Mouse (Mus musculus) kidney, embryonic 14.5 days (tissue): ENCODE measurements around the gene Nphs1. TPM values are rescaled to one million over a fixed set of nuclear protein-coding genes. Genes with fewer than 3 reads are reported as not detected.

ENCODE experiments used
- ATAC-seq: fragments of 200-750 bp; cut with Nextera tagmentation; 2 replicates; pipeline ENCODE4 v1.8.0; 2017; ENCODE audit warnings: moderate number of reproducible peaks, mild to moderate bottlenecking, moderate TSS enrichment, moderate library complexity; ENCODE audit not compliant: low FRiP score, low TSS enrichment
- H3K27ac ChIP-seq: fragments of 300-500 bp; sonication (generic); 2 replicates; pipeline ENCODE4 v1.5.1; 2014; ENCODE audit warnings: low read depth, mild to moderate bottlenecking, low read length, moderate library complexity, mixed read lengths
- H3K27me3 ChIP-seq: fragments of 300-500 bp; sonication (generic); 2 replicates; pipeline ENCODE4 v1.6.1; 2014; ENCODE audit warnings: mild to moderate bottlenecking, low read length; ENCODE audit not compliant: control insufficient read depth, insufficient read depth
- H3K36me3 ChIP-seq: fragments of 300-500 bp; sonication (generic); 2 replicates; pipeline ENCODE4 v1.6.1; 2014; ENCODE audit warnings: low read length, mixed read lengths; ENCODE audit not compliant: control insufficient read depth, insufficient read depth
- H3K4me1 ChIP-seq: fragments of 300-500 bp; sonication (generic); 2 replicates; pipeline ENCODE4 v1.6.1; 2014; ENCODE audit warnings: low read length, mixed read lengths; ENCODE audit not compliant: control insufficient read depth, insufficient read depth
- H3K4me2 ChIP-seq: fragments of 300-500 bp; sonication (generic); replicated peaks from 2 replicates; pipeline ENCODE4 v1.6.1; 2014; ENCODE audit warnings: low read depth, mild to moderate bottlenecking, low read length
- H3K4me3 ChIP-seq: fragments of 300-500 bp; sonication (generic); 2 replicates; pipeline ENCODE4 v1.5.1; 2014; ENCODE audit warnings: mild to moderate bottlenecking, low read length
- H3K9ac ChIP-seq: fragments of 300-500 bp; sonication (generic); 2 replicates; pipeline ENCODE4 v1.6.1; 2014; ENCODE audit warnings: low read depth, mild to moderate bottlenecking, low read length, moderate library complexity
- H3K9me3 ChIP-seq: fragments of 300-500 bp; sonication (generic); 2 replicates; pipeline ENCODE4 v1.6.1; 2016; ENCODE audit warnings: low read length; ENCODE audit not compliant: control insufficient read depth
- WGBS: fragments of 180-500 bp; shearing (Covaris S2); extraction: QIAGEN DNeasy Blood & Tissue Kit; methylation state at CpG from one replicate; pipeline ENCODE4 v1.1.7; 2014; 5-methylcytosine and 5-hydroxymethylcytosine counted together
- polyA plus RNA-seq: library from polyadenylated mRNA; unstranded; fragments of >200 nt; fragmentation: Nextera tagmentation; extraction: Ambion mirVana; gene quantifications from 2 replicates; pipeline ENCODE4 v1.2.1, GENCODE M21; 2014

The Nphs1 gene
- 2.7 and 3.0 TPM in 2 replicates for polyA plus RNA-seq

DNA sequence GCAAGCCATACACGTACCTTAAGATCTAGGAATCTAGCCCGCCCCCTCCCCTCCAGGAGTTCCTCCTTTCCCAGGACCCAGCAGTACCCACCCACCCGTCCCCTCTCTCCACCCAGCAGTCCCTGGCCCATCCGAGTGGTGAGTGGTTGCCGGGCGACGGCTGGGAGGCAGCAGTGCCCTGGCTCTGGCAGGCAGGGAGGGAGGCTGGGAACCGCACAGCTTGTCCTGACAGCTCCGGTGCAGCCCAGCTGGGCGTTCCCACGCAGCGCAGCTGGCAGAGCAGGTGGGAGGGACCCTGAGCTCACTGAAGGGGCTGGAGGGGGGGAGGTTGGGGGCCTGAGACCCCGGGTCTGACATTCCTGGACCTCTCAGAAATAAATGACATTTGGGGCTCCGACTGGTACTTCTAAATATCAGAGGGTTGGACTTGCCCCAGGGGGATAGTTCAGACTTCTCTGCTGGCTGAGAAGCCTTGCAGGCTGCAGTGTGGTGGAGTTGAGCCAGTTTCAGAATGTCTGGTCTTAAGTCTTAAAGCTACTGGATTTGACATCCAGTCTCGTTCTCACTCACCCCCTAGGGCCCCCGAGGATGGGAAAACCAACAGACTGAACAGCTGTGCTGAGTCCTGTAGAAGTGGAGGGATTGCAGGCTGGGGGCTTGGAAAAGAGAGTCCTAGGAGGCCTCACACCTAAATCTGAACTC, at the start of gene Nphs1, which contains the start of gene Kirrel2:
Gene Nphs1 (plus strand): TSS at position 687 of the 702 bp plus-strand sequence.
Gene Kirrel2 (minus strand): TSS at position 62 of the 702 bp plus-strand sequence.
- WGBS: 1% methylated on average over 16 of the region's 16 CpGs
- no peaks in the 10 kb centered on the region for H3K9me3 ChIP-seq
- peak within 1 kb of the TSS; percentile 10; the same call in 1 of the 2 replicates for H3K4me2 ChIP-seq
- no peaks in the 10 kb centered on the region for H3K36me3 ChIP-seq
- no peak within 1 kb of the TSS; the same call in 1 of the 2 replicates for H3K4me3 ChIP-seq
- peak; percentile 63; the same call in 1 of the 2 replicates for ATAC-seq
- H3K27ac ChIP-seq: no peak within 1 kb of the TSS
- peaks cover 96% of the 10 kb centered on the region for H3K27me3 ChIP-seq
- H3K4me1 ChIP-seq: peaks cover 7% of the 10 kb centered on the region; the same call in 1 of the 2 replicates
- H3K9ac ChIP-seq: no peak within 1 kb of the TSS

DNA sequence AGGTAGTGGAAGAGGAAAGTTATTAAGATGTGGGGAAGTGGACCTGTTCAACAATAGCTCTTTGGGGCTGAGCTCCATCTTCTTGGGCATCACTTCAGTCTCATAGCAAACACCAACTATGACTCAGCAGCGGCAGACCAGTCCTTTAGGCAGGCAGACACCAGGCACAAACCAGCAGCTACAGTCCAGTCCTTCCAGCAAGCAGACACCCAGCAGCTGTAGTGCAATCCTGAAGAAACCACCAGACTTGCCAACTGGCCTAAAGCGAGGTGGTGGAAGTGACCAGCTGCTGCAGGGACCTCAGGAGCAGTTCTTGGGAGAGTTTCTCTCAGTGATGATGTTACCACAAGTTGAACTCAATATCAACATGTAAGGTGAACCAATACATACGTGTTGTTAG, 49.5 kb upstream of the Nphs1 start:
- Histone ChIP-seq H3K9me3 (no peaks in the 10 kb centered on the region), H3K4me2 (no peak overlapping the region), H3K4me3 (no peak overlapping the region), H3K4me1 (no peaks in the 10 kb centered on the region), H3K36me3 (no peaks in the 10 kb centered on the region), H3K9ac (no peak overlapping the region), H3K27ac (no peak overlapping the region), H3K27me3 (no peaks in the 10 kb centered on the region)
- ATAC-seq: no peak
- WGBS: 88% methylated on average over 3 of the region's 3 CpGs

DNA sequence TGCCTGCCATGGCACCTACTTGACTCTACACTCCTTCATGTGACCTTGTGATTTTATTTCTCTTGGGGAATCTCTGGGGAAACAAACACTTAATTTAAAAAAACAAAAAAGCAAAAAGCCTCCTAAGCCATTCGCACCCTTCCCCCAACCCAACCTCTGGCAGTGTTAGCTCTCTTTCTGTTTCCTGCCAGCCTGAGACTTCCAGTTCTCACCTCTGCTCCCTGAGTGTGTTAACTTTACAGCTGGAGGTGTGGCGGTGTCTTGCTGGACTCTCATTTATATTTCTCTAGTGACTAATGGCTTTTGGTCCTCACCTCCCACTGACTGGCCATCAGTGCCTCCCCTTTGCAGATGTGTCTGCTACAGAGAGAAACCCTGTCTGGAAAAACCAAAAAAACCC, 48.3 kb upstream of the Nphs1 start:
- Histone ChIP-seq H3K27ac (no peak overlapping the region), H3K4me3 (no peak overlapping the region), H3K9ac (no peak overlapping the region), H3K4me2 (no peak overlapping the region), H3K4me1 (no peaks in the 10 kb centered on the region), H3K27me3 (no peaks in the 10 kb centered on the region), H3K9me3 (no peaks in the 10 kb centered on the region), H3K36me3 (no peaks in the 10 kb centered on the region)
- no peak for ATAC-seq
- whole genome bisulfite sequencing: 15% methylated on average over 2 of the region's 2 CpGs

DNA sequence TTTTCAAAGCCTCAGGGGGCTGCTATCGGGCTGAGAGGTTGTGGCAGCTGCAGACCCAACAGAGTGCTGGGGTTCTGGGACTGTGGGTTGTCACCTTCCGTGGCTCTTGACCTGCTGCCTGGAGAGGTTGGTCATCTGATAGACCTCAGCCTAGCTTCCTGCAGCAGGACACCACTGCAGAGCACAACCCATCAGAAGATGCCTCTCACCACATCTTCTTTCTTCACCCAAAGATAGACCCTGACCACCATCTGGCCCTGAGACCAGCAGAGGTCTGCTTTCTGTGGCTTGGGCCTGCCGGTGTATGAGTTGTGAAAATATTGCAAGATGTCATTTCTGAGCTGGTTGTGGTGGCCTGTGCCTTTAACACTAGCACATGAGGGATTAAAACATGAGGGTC, 47.1 kb upstream of the Nphs1 start:
- ATAC-seq: no peak
- 76% methylated on average over 3 of the region's 3 CpGs for WGBS
- H3K4me2 ChIP-seq: no peak overlapping the region
- H3K9ac ChIP-seq: no peak overlapping the region
- H3K4me1 ChIP-seq: no peaks in the 10 kb centered on the region
- no peaks in the 10 kb centered on the region for H3K27me3 ChIP-seq
- no peaks in the 10 kb centered on the region for H3K36me3 ChIP-seq
- H3K9me3 ChIP-seq: no peaks in the 10 kb centered on the region
- H3K4me3 ChIP-seq: no peak overlapping the region
- no peak overlapping the region for H3K27ac ChIP-seq

DNA sequence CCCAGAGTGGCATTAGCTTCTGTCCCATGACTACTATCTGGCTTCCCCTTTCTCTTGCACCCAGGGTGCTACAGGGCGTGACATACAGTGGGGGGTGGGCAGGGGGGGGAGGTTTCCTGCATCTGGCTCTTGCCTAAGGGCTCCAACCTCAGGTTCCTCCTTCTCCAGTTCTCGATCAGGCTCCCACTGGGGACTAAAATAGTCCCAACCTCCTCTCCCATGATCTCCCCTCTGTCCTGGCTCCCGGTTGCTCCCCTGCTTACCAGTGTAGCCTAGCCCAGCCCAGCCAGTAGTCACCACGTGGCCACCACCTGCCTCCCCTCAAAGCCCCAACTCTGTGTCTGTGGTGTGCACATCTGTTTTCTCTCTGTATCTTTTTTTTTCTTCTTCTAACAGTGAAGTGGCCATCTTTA, 45.4 kb upstream of the Nphs1 start:
- Histone ChIP-seq H3K27me3 (no peaks in the 10 kb centered on the region), H3K9me3 (no peaks in the 10 kb centered on the region), H3K4me3 (no peak overlapping the region), H3K27ac (no peak overlapping the region), H3K36me3 (no peaks in the 10 kb centered on the region), H3K4me1 (no peaks in the 10 kb centered on the region), H3K9ac (no peak overlapping the region), H3K4me2 (no peak overlapping the region)
- ATAC-seq: no peak
- WGBS: 60% methylated on average over 4 of the region's 4 CpGs

DNA sequence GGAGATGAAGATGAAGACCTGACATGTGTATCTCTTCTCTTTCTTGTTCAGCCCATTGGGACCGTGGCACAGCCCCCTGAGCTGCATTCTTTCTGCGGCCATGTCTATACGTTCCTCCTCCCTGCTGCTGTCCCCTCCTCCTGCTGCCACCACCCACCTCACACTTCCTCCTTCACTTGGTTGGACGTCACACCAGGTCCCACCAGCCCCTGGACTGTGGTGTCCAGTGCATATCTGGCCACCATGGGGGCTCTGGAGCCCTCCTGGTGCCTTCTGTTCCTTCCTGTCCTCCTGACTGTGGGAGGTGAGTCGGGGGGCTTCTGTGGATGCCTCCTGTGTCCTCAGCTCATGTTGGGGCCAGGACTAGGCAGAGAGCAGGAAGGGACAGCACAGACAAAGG, 44.5 kb upstream of the Nphs1 start, which contains the start of gene Tyrobp:
Gene Tyrobp (plus strand): TSS at position 165 of the 400 bp plus-strand sequence.
- WGBS: 57% methylated on average over 5 of the region's 5 CpGs
- H3K36me3 ChIP-seq: no peaks in the 10 kb centered on the region
- no peaks in the 10 kb centered on the region for H3K27me3 ChIP-seq
- H3K9me3 ChIP-seq: no peaks in the 10 kb centered on the region
- H3K27ac ChIP-seq: no peak within 1 kb of the TSS
- H3K4me2 ChIP-seq: no peak within 1 kb of the TSS
- H3K4me1 ChIP-seq: no peaks in the 10 kb centered on the region
- H3K4me3 ChIP-seq: no peak within 1 kb of the TSS
- ATAC-seq: no peak
- H3K9ac ChIP-seq: no peak within 1 kb of the TSS

DNA sequence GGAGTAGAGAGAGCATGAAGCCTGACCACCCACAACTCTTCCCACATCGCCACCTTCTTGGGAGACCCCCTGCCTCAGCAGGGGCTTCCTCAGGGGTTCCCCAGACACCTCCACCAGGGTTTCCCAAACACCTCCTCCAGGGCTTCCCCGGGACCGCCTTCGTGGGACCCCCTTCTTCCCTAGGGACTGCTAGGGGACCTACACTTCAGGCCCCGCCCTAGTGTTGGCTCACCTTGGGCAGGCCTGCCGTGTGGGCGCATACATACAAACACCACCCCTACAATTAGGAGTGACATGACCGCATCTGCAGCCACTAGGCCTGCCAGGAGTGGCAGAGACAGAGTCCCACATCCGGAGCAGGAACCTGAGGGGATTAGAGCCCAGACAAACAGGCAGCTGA, 40.3 kb upstream of the Nphs1 start:
- Histone ChIP-seq H3K27ac (no peak overlapping the region), H3K9me3 (no peaks in the 10 kb centered on the region), H3K4me2 (no peak overlapping the region), H3K27me3 (no peaks in the 10 kb centered on the region), H3K4me3 (no peak overlapping the region), H3K9ac (no peak overlapping the region), H3K4me1 (no peaks in the 10 kb centered on the region), H3K36me3 (no peaks in the 10 kb centered on the region)
- no peak for ATAC-seq
- WGBS: 78% methylated on average over 9 of the region's 9 CpGs

DNA sequence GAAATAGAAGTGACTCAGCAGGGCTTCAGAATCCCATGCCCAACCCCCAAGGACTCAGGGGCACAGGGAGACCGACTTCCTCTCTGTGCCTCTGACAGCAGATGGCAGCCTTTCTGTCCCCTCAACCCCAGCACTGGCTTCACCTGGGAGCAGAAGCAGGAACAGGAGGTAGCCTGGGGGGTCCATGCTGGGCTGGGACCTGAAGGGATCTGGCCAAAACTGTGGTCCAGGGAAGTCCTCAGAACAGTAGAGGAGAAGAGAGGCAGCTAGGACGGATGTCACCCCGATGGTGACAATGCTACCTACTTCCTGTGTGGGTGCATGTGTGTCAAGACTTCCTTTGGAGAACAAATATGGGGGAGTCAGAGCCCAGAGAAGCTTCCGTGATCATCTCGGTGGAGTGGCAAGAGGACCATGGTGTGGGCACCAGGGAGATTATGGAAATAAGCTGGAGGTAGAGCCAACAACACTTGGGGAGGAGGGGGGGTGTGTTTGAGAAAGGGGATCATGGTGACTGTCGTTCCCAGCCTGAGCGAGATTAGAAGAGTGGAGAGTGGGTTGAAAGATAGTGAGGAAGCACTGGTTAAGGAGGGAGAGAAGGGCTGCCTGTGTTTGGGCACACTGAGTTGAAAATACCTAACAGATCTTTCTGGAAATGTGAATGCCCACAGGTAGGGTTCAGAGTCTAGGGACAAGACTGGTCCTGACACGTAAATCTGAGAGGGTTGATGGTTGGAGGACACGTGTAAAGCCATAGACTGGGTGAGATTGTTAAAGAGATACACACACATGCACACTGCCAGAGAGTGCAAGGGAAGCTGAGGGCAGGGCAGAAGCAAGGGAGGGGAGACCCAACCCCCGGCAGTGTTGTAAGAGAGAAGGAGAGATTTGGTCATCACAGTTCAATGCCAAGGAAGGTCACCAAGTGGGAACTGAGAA, 38.3 kb upstream of the Nphs1 start, which contains the start of gene Hcst:
Gene Hcst (minus strand): TSS at position 294 of the 939 bp plus-strand sequence.
- Histone ChIP-seq H3K4me3 (no peak within 1 kb of the TSS), H3K36me3 (no peaks in the 10 kb centered on the region), H3K9me3 (no peaks in the 10 kb centered on the region), H3K27me3 (no peaks in the 10 kb centered on the region), H3K4me1 (no peaks in the 10 kb centered on the region; the same call in 1 of the 2 replicates), H3K27ac (no peak within 1 kb of the TSS), H3K4me2 (no peak within 1 kb of the TSS), H3K9ac (no peak within 1 kb of the TSS)
- ATAC-seq: no peak
- WGBS: 66% methylated on average over 10 of the region's 10 CpGs
